Mouse (Mus musculus) naive thymus-derived CD4-positive, alpha-beta T cell, adult 2 months (primary cell): ENCODE data around the gene A4gnt.

ENCODE experiments used
- DNase-seq: peaks from one replicate; pipeline ENCODE4 v3.0.0-alpha.2; 2011; ENCODE audit warnings: low read depth

Gene A4gnt

GRCm38 (mm10) chr9:99636776-99637175 lies 24.5 kb downstream of the A4gnt start:
- no peak for DNase-seq

GRCm38 (mm10) chr9:99637227-99637626 lies 24.9 kb downstream of the A4gnt start:
- no peak for DNase-seq

GRCm38 (mm10) chr9:99637736-99638135 lies 25.4 kb downstream of the A4gnt start:
- DNase-seq = no peak

GRCm38 (mm10) chr9:99639957-99640356 lies 27.7 kb downstream of the A4gnt start:
- no peak for DNase-seq

- no peak for DNase-seq
Measured at GRCm38 (mm10) chr9:99645416-99645815, 33.1 kb downstream of the A4gnt start.

- DNase-seq = no peak
Measured at GRCm38 (mm10) chr9:99646102-99646501, 33.8 kb downstream of the A4gnt start.

GRCm38 (mm10) chr9:99660756-99661155 lies 48.5 kb downstream of the A4gnt start:
- no peak for DNase-seq

GRCm38 (mm10) chr9:99661606-99662166 lies 49.4 kb downstream of the A4gnt start:
- DNase-seq = no peak

GRCm38 (mm10) chr9:99662406-99662805 lies 50.1 kb downstream of the A4gnt start:
- DNase-seq = peak; percentile 34

- no peak for DNase-seq
Measured at GRCm38 (mm10) chr9:99662887-99663286, 50.6 kb downstream of the A4gnt start.

GRCm38 (mm10) chr9:99667596-99667995 lies 55.3 kb downstream of the A4gnt start:
- no peak for DNase-seq

- no peak for DNase-seq
Measured at GRCm38 (mm10) chr9:99671603-99672002, 59.3 kb downstream of the A4gnt start.
